Mouse (Mus musculus): Measurements from ENCODE around the gene Carf. TPM values are rescaled to one million over a fixed set of nuclear protein-coding genes. Genes with fewer than 3 reads are reported as not detected.

Carf gene
- total RNA-seq, 2 experiments from 2014 or later, result 5.5 to 6.6 TPM

- peak; percentile 99 to 100 for DNase-seq
Measured at GRCm38 (mm10) chr1:60179932-60180783, 82.1 kb downstream of the Carf start, which contains the start of gene Nbeal1. Gene Nbeal1 (plus strand): TSS chr1:60180599.

- DNase-seq, result no peak
Measured at GRCm38 (mm10) chr1:60180784-60181221, 82.8 kb downstream of the Carf start.

- no peak for DNase-seq
Measured at GRCm38 (mm10) chr1:60188454-60188853, 90.4 kb downstream of the Carf start.

- DNase-seq, result peak in 1 of 2 experiments; percentile 18
Measured at GRCm38 (mm10) chr1:60196813-60197212, 98.8 kb downstream of the Carf start.

- no peak for DNase-seq
Measured at GRCm38 (mm10) chr1:60199006-60199405, 101.0 kb downstream of the Carf start.

Other genes starting within 250 kb of the Carf start
- gene Fam117b, start 185.2 kb upstream of the Carf start, total RNA-seq (2021), result 10 to 100 TPM; 24.1 to 37.5 TPM
- gene Ica1l, start 55.1 kb upstream of the Carf start, total RNA-seq (2021), result under 1 TPM; 0.40 to 0.44 TPM
- gene Wdr12, start 398 bp downstream of the Carf start, total RNA-seq (2021), result 10 to 100 TPM; 11.0 to 12.6 TPM
- gene Nbeal1, start 82.4 kb downstream of the Carf start, total RNA-seq (2021), result 10 to 100 TPM; 48.4 to 49.9 TPM
- gene Cyp20a1, start 245.1 kb downstream of the Carf start, total RNA-seq (2021), result 10 to 100 TPM in 1 of 2 experiments, 1 to 10 TPM in 1; 8.7 to 11.2 TPM